Mouse (Mus musculus): Measurements from ENCODE around the gene Adgrb2. TPM values are rescaled to one million over a fixed set of nuclear protein-coding genes. Genes with fewer than 3 reads are reported as not detected.

Gene Adgrb2
- total RNA-seq, 1 experiment: 19.5 TPM

GRCm38 (mm10) chr4:129978227-129978626 lies 6.4 kb upstream of the Adgrb2 start:
- Histone ChIP-seq H3K4me3 (ENCODE audit: insufficient read depth in 1 of 2, low read depth in 1 of 2, low read length in 2 of 2, poor library complexity in 1 of 2, severe bottlenecking in 1 of 2) (no peak overlapping the region), H3K36me3 (ENCODE audit: control insufficient read depth, insufficient read depth, low read length, poor library complexity, severe bottlenecking) (no peaks in the 10 kb centered on the region), H3K4me1 (ENCODE audit: control insufficient read depth in 2 of 2, insufficient read depth in 2 of 2, low read length in 2 of 2, poor library complexity in 1 of 2) (peaks cover 5 to 38% of the 10 kb centered on the region in 2 experiments; a peak in 3 of 4 replicates), H3K9me3 (ENCODE audit: control insufficient read depth, insufficient read depth, low read depth, low read length) (no peaks in the 10 kb centered on the region), H3K9ac (ENCODE audit: insufficient read depth, low read depth, low read length, poor library complexity, severe bottlenecking) (no peak overlapping the region), H3K27ac (ENCODE audit: insufficient read depth, low read depth, low read length, poor library complexity, severe bottlenecking) (no peak overlapping the region)
- in situ Hi-C loops (cut with MboI; ENCODE audit: low sequenced_read_pairs in 2 of 2, unreplicated experiment in 2 of 2): no loop called here
- no peak for DNase-seq (ENCODE audit: low read depth, low spot score)
- TF ChIP-seq ZNF384 (IDR thresholded peaks at IDR 0.05; ENCODE audit: low read depth, low read length) (no peak), HCFC1 (IDR thresholded peaks at IDR 0.05; ENCODE audit: borderline replicate concordance, insufficient read depth, low read length) (no peak), ZC3H11A (IDR thresholded peaks at IDR 0.05; ENCODE audit: borderline replicate concordance, low read depth, low read length) (no peak), CHD2 (IDR thresholded peaks at IDR 0.05; ENCODE audit: low read depth, low read length) (no peak), MAFK (IDR thresholded peaks at IDR 0.05; ENCODE audit: insufficient read depth, low read depth, low read length) (no peak)

DNA sequence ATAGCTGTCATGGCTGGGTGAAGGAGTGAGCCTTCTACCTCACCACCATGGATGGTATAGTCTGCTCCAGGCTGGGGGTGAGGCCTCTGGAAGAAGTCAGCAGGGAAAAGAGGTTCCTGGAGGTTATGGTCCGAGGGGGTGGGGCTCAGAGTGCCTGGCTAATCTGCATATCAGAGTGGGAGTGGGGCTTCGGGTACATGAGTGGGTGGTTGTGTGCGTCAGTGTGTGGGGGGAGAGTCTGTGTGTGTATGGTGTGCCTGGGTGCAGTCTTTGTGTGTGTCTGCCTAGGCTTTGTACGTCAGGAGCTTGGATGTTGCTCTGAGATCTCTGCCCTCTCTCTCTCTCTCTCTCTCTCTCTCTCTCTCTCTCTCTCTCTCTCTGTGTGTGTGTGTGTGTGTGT lies 5.7 kb upstream of the Adgrb2 start:
- H3K27ac ChIP-seq (ENCODE audit: insufficient read depth, low read depth, low read length, poor library complexity, severe bottlenecking): no peak overlapping the region
- no peak for TF ChIP-seq ZNF384 (IDR thresholded peaks at IDR 0.05; ENCODE audit: low read depth, low read length)
- no peak overlapping the region for H3K9ac ChIP-seq (ENCODE audit: insufficient read depth, low read depth, low read length, poor library complexity, severe bottlenecking)
- H3K4me3 ChIP-seq (ENCODE audit: insufficient read depth in 1 of 2, low read depth in 1 of 2, low read length in 2 of 2, poor library complexity in 1 of 2, severe bottlenecking in 1 of 2): no peak overlapping the region
- in situ Hi-C loops (cut with MboI; ENCODE audit: low sequenced_read_pairs in 2 of 2, unreplicated experiment in 2 of 2): no loop called here
- H3K4me1 ChIP-seq (ENCODE audit: control insufficient read depth in 2 of 2, insufficient read depth in 2 of 2, low read length in 2 of 2, poor library complexity in 1 of 2): peaks cover 5 to 44% of the 10 kb centered on the region in 2 experiments
- DNase-seq (ENCODE audit: low read depth, low spot score): no peak
- no peaks in the 10 kb centered on the region for H3K36me3 ChIP-seq (ENCODE audit: control insufficient read depth, insufficient read depth, low read length, poor library complexity, severe bottlenecking)
- H3K9me3 ChIP-seq (ENCODE audit: control insufficient read depth, insufficient read depth, low read depth, low read length): no peaks in the 10 kb centered on the region

DNA sequence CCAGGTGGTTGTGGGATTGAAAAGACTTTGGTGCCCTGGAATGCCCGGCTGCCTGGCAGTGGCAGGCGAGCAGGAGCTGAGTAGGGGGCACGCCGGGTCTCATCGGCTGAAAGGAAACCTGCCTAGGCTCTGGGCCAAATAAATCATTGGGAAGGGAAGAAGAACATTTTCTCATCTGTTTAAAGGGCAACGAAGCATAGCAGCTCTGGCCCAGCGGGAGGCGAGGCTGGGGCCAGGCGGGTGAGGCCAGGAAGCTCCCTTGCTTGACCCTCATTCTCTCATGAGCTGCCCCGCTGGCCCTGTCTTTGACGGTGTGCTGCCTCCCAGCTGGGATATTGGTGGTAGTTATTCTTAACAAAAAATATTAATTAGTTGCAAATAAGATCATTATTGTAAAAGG lies 3.0 kb upstream of the Adgrb2 start:
- no peak for DNase-seq (ENCODE audit: low read depth, low spot score)
- Histone ChIP-seq H3K27ac (ENCODE audit: insufficient read depth, low read depth, low read length, poor library complexity, severe bottlenecking) (no peak overlapping the region), H3K4me1 (ENCODE audit: control insufficient read depth in 2 of 2, insufficient read depth in 2 of 2, low read length in 2 of 2, poor library complexity in 1 of 2) (peaks cover 7 to 47% of the 10 kb centered on the region in 2 experiments), H3K36me3 (ENCODE audit: control insufficient read depth, insufficient read depth, low read length, poor library complexity, severe bottlenecking) (no peaks in the 10 kb centered on the region), H3K9ac (ENCODE audit: insufficient read depth, low read depth, low read length, poor library complexity, severe bottlenecking) (no peak overlapping the region), H3K4me3 (ENCODE audit: insufficient read depth in 1 of 2, low read depth in 1 of 2, low read length in 2 of 2, poor library complexity in 1 of 2, severe bottlenecking in 1 of 2) (no peak overlapping the region), H3K9me3 (ENCODE audit: control insufficient read depth, insufficient read depth, low read depth, low read length) (no peaks in the 10 kb centered on the region)
- TF ChIP-seq ZNF384 (IDR thresholded peaks at IDR 0.05; ENCODE audit: low read depth, low read length): no peak
- no peak for TF ChIP-seq MAFK (IDR thresholded peaks at IDR 0.05; ENCODE audit: insufficient read depth, low read depth, low read length)
- TF ChIP-seq HCFC1 (IDR thresholded peaks at IDR 0.05; ENCODE audit: borderline replicate concordance, insufficient read depth, low read length): no peak
- no peak for TF ChIP-seq CHD2 (IDR thresholded peaks at IDR 0.05; ENCODE audit: low read depth, low read length)
- no peak for TF ChIP-seq ZC3H11A (IDR thresholded peaks at IDR 0.05; ENCODE audit: borderline replicate concordance, low read depth, low read length)
- in situ Hi-C loops (cut with MboI; ENCODE audit: low sequenced_read_pairs in 2 of 2, unreplicated experiment in 2 of 2): no loop called here

DNA sequence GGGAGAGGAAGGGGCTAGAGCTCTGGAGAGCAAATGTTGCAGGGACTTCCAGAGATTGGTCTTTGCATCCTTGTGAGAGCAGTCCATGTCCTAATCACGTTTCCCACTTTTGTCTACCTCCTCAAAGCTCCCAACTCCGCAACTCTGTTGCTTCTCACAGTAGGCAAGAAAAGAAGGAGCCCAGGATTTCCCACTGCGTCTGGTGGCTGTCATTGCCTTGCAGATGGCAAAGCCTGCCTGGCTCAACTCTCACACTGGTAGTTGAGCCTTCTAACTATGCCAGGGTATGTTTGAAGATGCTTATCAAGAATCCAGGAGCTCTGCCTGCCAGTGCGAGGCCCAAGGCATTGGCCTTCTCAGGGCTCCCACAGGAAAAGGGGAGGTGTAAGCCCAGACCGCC lies 1.6 kb upstream of the Adgrb2 start:
- no peak for DNase-seq (ENCODE audit: low read depth, low spot score)
- H3K9ac ChIP-seq (ENCODE audit: insufficient read depth, low read depth, low read length, poor library complexity, severe bottlenecking): no peak overlapping the region
- no peaks in the 10 kb centered on the region for H3K9me3 ChIP-seq (ENCODE audit: control insufficient read depth, insufficient read depth, low read depth, low read length)
- H3K4me1 ChIP-seq (ENCODE audit: control insufficient read depth in 2 of 2, insufficient read depth in 2 of 2, low read length in 2 of 2, poor library complexity in 1 of 2): peaks cover 6 to 39% of the 10 kb centered on the region in 2 experiments
- in situ Hi-C loops (cut with MboI; ENCODE audit: low sequenced_read_pairs in 2 of 2, unreplicated experiment in 2 of 2): no loop called here
- no peak overlapping the region for H3K4me3 ChIP-seq (ENCODE audit: insufficient read depth in 1 of 2, low read depth in 1 of 2, low read length in 2 of 2, poor library complexity in 1 of 2, severe bottlenecking in 1 of 2)
- no peak overlapping the region for H3K27ac ChIP-seq (ENCODE audit: insufficient read depth, low read depth, low read length, poor library complexity, severe bottlenecking)
- H3K36me3 ChIP-seq (ENCODE audit: control insufficient read depth, insufficient read depth, low read length, poor library complexity, severe bottlenecking): no peaks in the 10 kb centered on the region
- TF ChIP-seq ZC3H11A (IDR thresholded peaks at IDR 0.05; ENCODE audit: borderline replicate concordance, low read depth, low read length) (no peak), ZNF384 (IDR thresholded peaks at IDR 0.05; ENCODE audit: low read depth, low read length) (no peak), CHD2 (IDR thresholded peaks at IDR 0.05; ENCODE audit: low read depth, low read length) (no peak), HCFC1 (IDR thresholded peaks at IDR 0.05; ENCODE audit: borderline replicate concordance, insufficient read depth, low read length) (no peak), MAFK (IDR thresholded peaks at IDR 0.05; ENCODE audit: insufficient read depth, low read depth, low read length) (no peak)

DNA sequence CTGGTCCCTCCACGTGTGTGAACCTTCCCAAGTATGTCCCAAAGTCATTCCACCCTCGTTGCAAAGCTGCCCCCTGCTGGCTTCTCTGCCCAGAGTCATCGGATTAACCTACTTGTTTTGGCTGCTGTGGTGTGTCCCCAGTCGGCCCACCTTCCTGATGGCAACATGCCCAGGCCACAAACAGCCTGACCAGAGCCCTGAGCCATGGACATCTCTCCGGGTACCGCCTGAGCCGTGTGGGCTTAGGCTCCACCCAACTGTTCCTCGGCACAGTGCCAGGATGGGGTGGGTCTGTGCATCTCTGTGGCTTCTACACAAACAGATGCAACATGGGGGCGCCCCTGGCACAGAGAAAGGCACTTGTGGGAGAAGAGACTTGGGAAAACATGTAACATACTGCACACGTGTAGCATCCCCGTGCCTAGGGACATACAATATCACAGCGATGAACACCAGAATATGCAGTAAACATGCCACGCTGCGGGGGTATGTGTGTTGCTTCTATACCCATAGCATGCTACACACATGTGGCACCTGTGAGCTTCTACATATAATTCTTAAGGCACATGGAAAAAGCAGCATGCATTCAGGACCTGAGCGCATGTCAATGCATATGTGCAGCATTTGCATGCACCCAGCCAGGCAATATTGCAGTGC lies 778 bp upstream of the Adgrb2 start:
- Histone ChIP-seq H3K4me3 (ENCODE audit: insufficient read depth in 1 of 2, low read depth in 1 of 2, low read length in 2 of 2, poor library complexity in 1 of 2, severe bottlenecking in 1 of 2) (peak overlapping the region; percentile 66 to 75; a peak in 2 of 4 replicates), H3K9ac (ENCODE audit: insufficient read depth, low read depth, low read length, poor library complexity, severe bottlenecking) (no peak overlapping the region), H3K4me1 (ENCODE audit: control insufficient read depth in 2 of 2, insufficient read depth in 2 of 2, low read length in 2 of 2, poor library complexity in 1 of 2) (peaks cover 6 to 40% of the 10 kb centered on the region in 2 experiments), H3K27ac (ENCODE audit: insufficient read depth, low read depth, low read length, poor library complexity, severe bottlenecking) (no peak overlapping the region), H3K9me3 (ENCODE audit: control insufficient read depth, insufficient read depth, low read depth, low read length) (no peaks in the 10 kb centered on the region), H3K36me3 (ENCODE audit: control insufficient read depth, insufficient read depth, low read length, poor library complexity, severe bottlenecking) (no peaks in the 10 kb centered on the region)
- no peak for TF ChIP-seq HCFC1 (IDR thresholded peaks at IDR 0.05; ENCODE audit: borderline replicate concordance, insufficient read depth, low read length)
- peak; percentile 43; the same call in 1 of the 2 replicates for TF ChIP-seq ZC3H11A (IDR thresholded peaks at IDR 0.05; ENCODE audit: borderline replicate concordance, low read depth, low read length)
- TF ChIP-seq MAFK (IDR thresholded peaks at IDR 0.05; ENCODE audit: insufficient read depth, low read depth, low read length): no peak
- TF ChIP-seq CHD2 (IDR thresholded peaks at IDR 0.05; ENCODE audit: low read depth, low read length): no peak
- TF ChIP-seq ZNF384 (IDR thresholded peaks at IDR 0.05; ENCODE audit: low read depth, low read length): no peak
- in situ Hi-C loops (cut with MboI; ENCODE audit: low sequenced_read_pairs in 2 of 2, unreplicated experiment in 2 of 2): no loop called here
- peak; percentile 60 for DNase-seq (ENCODE audit: low read depth, low spot score)
